Mouse (Mus musculus) cerebellum, postnatal 25 days (tissue): ENCODE results near the gene Ugt1a8.
"Not testable (repeated sequence)": the region's sequence is repeated elsewhere in the genome, so short reads cannot be mapped to it uniquely, and the experiment has no call there.

Experiments used
- DNase-seq, 2 experiments: peaks; one replicate each; pipeline ENCODE4 v3.0.0; 2021; ENCODE audit warnings: mixed read lengths in 2 of 2

Gene Ugt1a8

DNA sequence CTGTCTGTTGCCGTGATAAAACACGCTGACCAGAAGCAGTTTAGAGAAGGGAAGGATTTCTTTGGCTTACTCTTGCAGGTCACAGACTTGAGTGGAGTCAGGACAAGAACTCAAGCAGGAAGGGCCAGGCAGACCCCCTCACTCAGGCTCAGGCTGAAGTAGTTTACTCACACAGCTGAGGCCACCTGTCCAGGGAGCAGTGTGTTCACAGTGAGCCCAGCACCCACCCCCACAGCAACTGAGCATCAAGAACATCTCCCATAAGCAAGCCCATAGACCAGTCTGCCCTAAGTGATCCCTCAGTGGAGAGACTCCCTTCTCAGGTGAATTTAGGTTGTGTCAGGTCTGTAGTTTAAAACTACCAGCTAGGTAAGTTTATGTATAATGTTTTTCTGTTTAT is 22.0 kb downstream of the Ugt1a8 start:
- DNase-seq: not testable (repeated sequence)

DNA sequence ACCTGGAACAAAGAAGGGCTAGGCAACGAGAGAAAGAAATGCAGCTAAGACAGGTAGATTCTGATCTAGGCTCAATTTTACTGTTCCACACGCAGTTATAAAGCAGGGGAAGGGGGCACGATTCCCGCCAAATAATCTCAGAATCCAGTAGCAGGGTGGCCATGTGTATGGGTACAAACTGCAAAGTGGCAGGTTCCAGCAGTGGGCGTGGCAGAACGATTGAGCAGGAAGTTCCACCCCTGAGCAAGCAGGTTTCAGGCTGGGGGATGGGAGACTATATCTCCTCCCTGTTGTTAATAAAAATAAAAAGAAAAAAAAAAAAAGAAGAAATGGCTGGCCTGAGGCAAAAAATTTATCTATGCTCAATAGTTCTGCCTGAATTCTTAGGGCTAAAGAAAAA is 25.2 kb downstream of the Ugt1a8 start:
- DNase-seq: not testable (repeated sequence)

DNA sequence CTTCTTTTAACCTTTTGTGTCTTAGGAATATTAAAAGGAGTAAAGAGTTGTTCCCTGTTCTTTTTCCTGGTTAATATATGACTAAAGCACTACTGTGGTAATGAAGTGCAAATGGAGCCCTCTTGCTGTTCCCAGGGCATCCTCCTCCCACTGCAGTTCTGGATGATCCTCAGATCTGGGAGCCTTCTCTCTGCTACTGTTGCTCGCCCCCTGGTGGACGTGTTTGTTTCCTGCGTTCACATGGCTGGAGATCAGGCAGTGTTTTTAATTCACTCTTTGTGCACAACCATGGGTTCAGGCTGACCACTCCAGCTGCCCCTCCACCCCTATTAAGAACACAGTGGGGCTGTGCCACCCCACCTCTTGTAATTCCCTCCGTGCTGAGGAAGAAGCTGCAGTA is 32.9 kb downstream of the Ugt1a8 start:
- DNase-seq: not testable (repeated sequence)

DNA sequence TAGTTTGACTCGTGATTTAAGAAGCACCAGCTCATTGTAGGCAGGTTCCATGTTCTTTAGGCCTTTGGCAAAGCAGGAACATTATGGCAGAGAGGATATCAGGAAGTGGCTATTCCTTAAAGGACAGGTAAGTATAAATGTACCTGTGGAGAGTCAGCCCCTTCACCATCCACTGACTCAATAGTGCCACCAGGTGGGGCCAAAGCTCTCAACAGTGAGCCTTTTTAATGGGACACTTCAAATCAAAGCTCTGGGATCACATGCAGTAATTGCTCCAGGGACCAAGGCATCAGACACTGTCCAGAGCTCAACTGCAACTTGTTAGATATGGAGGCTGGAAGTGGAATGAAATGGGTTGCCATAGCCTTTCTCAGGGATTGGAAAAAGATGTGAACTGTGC is 33.9 kb downstream of the Ugt1a8 start:
- DNase-seq: peak in 1 of 2 experiments; percentile 15

DNA sequence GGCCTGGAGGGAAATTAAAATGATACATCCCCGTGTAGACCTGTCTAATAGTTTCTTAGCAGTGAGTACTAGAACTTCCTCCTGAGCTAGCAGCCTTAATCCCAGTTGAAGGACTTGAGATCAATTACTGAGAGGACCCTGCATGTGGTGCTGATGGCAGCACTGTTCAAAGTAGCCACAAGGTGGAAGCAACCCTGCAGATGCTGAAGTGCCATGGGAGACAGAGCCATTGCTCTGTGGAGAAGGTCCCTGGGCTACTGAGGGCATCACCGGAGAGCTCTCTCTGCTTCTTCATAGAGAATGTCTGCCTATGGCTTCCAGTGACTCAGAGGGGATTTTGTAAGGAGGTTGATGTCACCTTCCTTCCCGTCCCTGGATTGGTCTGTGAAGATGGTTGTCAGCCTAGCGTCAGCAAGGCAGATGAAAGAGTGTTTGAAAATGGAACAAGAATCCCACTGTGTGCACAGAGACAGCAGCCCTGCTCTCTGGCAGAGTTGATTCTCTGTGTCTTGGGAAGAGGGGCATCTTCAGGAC is 38.3 kb downstream of the Ugt1a8 start:
- DNase-seq: not testable (repeated sequence)

DNA sequence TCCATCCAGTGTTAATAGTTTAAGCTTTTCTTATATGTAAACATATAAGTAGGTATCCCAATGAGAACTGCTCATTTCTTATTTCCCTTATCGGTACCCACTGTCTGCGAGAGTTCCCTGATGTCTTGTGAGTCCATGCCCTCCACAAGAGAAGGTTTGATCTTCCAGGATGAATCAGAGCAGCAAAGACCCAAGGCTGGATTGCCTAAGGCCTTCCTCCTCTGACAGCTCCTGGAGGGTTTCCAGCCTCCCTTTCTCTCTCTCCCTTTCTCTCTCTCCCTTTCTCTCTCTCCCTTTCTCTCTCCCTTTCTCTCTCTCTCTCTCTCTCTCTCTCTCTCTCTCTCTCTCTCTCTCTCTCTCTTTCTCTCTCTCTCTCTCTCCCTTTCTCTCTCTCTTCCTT is 41.5 kb downstream of the Ugt1a8 start:
- DNase-seq: not testable (repeated sequence)

DNA sequence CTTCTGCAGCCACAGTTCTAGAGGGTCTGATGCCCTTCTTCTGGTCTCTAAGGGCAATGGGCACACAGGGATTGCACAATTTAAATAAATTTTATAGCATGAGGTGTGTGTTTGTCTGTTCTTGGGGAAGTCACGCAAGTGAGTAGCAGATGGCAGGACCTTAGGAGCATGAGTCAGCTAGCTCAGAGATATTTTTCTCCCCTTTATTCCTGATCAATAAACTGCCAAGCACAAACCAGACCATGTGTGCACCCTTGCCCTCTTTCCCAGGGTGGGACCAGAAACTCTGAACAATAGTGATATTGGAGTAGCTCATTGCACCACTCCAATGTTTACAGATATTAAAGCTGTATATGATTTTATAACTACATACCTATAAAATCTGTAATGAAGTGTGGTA is 42.6 kb downstream of the Ugt1a8 start:
- not testable (repeated sequence) for DNase-seq

DNA sequence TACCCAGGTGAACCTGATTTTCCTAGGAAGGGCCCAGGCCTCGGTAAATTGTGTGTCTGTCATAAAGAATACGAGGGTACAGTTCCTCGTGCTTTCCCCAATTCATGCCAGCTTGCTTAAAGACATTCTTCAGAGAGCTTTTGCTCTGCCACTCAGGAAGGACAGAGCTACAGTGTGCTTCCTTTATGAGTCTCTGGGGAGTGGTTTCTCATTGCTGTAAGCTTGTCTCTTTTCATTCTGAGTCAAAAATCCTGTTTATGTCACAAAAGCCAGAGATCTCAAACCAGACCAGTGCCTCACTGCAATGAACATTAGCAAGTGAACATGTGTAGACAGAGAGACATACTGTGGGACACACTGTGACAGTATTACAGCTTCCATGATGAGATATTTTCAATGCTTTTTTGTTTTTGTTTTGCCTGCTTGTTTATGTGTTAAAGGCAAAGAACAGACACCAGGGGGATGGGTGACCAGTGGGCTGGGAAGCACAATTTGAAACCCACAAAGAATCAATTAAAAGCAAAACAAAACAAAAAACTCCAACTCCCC is 46.4 kb downstream of the Ugt1a8 start:
- DNase-seq: no peak

DNA sequence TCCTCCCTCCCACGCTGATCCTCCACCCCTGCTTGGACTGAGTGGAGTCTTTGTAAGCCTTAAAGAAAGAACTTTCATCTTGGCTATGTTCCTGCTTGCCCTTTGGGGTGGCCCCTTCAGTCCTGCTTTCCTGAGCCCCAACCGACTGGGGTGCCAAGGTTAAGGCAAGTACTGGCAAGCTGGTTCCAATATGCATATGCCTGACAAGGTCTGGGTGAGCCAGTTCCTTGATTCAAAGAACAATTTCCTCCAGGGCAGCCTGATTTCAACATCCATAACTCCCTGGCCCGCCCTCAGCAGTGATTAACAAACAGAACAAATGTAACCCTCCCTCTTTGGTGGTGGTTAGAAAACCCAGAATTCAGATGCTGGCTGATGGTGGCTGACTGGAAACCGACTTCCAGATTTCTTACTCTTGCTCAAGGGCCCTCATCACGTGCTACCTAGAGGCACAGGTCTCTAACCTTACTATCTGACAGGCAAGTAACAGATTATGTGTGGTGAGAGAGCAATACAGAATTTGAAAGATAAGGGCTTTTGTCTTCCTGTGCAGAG is 46.9 kb downstream of the Ugt1a8 start, which contains the start of gene Ugt1a6a:
Ugt1a6a (plus strand) TSS at position 353 of the 555 bp plus-strand sequence.
- DNase-seq: not testable (repeated sequence)

DNA sequence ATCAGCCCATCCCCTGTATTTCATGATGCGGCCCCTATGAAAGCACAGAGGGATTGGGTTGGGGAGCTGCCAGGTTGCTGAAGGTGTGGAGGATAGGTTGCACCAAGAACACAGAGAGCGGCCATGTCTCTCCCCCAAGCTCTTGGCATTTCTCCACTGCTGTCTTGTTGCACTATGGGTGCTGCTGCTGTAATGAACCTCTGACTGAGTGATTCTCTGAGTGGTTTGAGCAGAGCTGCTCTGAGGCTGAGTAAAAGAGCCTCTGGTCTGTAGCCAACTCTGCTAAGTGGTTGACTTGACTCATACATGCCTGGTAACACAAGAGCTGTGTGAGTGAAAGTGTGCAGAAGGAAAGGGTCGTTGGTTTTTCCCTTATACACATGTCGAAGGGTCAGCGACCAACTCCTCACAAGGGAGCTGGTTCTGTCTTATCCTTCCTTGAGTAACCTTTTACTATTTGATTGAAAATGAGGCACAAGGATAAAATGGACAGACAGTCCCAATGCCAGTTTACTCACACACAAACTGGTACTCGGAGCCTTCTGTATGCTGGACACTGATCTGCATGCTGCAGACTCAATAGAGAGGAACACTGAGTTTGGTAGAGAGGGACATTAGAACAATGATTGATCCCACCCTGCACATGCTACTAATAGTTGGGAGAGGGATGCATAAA is 47.8 kb downstream of the Ugt1a8 start:
- DNase-seq: not testable (repeated sequence)

DNA sequence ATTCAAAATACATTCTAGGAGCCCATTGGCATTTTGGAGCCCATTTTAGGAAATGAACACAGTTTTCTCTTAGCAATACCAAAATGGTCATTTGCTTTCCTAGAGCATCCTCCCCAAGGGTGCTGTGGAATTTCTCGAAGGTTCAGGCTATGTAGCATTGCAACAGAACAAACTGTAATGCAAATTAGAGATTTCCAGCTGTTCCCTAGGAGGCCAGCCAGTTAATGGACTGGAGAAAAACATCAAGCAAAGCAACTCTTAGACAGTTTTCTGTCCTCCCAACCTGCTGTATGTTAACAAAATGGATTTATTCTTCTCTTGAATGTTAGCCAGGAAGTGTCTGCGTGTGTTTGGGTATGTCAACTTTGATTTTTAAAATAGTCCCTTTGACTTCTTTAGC is 49.0 kb downstream of the Ugt1a8 start:
- DNase-seq: no peak

DNA sequence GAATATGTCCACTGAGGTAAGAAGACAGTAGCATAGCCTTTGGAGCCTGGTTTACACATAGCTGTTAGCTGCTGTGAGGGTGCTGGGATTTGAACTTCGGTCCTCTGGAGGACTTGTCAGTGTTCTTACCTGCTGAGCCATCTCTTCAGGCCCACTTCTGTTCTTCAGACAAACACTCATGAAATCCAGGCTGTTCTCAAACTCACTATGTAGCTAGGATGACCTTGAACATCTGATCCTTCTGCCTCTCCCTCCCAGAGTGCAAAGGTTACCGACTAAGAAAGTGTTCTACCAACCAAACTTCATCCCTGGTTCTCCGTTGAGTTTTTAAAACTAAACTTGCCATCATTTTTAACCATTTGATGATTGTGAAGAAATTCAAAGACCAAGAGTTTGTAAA is 49.7 kb downstream of the Ugt1a8 start:
- no peak for DNase-seq

DNA sequence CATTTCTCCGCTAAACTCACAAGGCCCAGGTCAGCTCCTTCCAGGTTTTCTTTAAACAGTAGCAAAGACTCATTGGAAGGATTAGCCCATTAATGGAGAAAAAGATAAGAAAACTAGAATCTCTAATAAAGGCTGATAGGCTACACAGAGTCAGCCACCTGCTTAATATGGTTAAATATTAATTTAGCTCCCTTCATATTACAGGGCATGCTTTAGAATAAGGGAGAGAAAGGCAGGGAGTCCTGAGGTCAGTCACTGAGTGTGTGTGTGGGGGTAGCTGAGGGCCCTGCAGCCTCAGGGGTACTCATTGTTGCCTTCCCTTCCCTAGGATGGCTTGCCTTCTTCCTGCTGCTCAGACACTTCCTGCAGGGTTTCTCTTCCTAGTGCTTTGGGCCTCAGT is 50.5 kb downstream of the Ugt1a8 start:
- DNase-seq: no peak

DNA sequence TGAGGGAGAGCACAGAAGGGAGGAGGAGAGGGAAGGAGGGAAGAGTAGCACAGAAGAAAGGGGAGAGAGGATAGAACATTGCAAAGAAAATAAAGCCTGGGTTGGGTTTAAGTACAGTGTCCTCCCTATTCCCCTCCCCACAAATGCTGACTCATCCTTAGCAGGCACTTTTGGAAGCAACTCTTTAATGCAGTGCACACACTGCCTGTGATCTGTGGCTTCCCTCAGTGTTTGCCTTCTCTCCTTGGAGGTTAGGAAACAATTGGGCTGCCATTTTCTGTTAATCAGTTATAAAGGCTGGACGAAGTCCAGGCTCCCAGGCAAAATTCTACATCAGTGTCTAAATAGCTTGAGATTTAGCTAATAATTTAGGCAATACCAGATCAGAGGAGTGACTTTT is 52.9 kb downstream of the Ugt1a8 start:
- not testable (repeated sequence) for DNase-seq

DNA sequence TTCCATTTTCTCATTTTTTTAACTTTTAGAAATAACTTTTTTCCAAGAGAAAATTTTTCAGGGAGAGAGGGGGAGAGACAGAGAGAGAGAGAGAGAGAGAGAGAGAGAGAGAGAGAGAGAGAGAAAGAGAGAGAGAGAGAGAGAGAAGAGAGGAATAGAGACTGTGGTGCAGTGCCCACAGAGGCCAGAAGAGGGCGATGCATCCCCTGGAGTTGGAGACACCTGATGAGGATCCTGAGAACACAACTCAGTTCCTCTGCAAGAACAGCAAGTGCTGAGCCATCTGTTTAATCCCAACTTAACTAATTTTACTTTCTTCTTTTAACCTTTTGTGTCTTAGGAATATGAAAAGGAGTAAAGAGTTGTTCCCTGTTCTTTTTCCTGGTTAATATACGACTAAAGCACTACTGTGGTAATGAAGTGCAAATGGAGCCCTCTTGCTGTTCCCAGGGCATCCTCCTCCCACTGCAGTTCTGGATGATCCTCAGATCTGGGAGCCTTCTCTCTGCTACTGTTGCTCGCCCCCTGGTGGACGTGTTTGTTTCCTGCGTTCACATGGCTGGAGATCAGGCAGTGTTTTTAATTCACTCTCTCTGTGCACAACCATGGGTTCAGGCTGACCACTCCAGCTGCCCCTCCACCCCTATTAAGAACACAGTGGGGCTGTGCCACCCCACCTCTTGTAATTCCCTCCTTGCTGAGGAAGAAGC is 56.5 kb downstream of the Ugt1a8 start:
- peak; percentile 53 to 75 for DNase-seq

DNA sequence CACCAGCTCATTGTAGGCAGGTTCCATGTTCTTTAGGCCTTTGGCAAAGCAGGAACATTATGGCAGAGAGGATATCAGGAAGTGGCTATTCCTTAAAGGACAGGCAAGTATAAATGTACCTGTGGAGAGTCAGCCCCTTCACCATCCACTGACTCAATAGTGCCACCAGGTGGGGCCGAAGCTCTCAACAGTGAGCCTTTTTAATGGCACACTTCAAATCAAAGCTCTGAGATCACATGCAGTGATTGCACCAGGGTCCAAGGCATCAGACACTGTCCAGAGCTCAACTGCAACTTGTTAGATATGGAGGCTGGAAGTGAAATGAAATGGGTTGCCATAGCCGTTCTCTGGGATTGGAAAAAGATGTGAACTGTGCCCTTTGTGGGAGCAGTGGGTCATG is 57.7 kb downstream of the Ugt1a8 start:
- DNase-seq: peak in 1 of 2 experiments; percentile 22

DNA sequence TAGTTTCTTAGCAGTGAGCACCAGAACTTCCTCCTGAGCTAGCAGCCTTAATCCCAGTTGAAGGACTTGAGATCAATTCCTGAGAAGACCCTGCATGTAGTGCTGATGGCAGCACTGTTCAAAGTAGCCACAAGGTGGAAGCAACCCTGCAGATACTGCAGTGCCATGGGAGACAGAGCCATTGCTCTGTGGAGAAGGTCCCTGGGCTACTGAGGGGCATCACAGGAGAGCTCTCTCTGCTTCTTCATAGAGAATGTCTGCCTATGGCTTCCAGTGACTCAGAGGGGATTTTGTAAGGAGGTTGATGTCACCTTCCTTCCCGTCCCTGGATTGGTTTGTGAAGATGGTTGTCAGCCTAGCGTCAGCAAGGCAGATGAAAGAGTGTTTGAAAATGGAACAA is 62.5 kb downstream of the Ugt1a8 start:
- peak in 1 of 2 experiments; percentile 26 for DNase-seq

DNA sequence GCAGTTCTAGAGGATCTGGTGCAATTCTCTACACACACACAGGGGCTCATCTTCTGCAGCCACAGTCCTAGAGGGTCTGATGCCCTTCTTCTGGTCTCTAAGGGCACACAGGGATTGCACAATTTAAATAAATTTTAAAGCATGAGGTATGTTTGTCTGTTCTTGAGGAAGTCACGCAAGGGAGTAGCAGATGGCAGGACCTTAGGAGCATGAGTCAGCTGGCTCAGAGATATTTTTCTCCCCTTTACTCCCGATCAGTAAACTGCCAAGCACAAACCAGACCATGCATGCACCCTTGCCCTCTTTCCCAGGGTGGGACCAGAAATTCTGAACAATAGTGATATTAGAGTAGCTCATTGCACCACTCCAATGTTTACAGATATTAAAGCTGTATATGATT is 70.8 kb downstream of the Ugt1a8 start:
- peak; percentile 35 to 37 for DNase-seq

DNA sequence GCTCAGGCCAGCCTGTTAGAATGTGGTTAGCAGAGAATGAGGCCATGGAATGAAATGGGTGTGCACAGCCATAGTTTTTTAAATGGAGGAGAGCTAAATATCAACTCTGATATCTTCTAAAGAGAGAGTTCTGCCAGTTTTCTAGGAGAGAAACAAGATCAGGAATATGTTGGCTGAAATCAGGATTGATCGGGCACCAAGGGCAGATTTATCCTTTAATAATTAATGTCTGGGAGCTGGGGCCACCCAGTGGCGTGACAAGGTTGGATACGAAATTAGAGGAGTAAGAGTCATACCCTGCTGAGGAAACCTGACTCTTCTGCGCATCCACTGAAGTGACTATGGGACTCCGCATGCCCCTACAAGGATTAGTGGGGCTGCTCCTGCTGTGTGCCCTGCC is 78.1 kb downstream of the Ugt1a8 start, which contains the start of gene Ugt1a5:
Ugt1a5 (plus strand) TSS at position 302 of the 400 bp plus-strand sequence.
- no peak for DNase-seq

DNA sequence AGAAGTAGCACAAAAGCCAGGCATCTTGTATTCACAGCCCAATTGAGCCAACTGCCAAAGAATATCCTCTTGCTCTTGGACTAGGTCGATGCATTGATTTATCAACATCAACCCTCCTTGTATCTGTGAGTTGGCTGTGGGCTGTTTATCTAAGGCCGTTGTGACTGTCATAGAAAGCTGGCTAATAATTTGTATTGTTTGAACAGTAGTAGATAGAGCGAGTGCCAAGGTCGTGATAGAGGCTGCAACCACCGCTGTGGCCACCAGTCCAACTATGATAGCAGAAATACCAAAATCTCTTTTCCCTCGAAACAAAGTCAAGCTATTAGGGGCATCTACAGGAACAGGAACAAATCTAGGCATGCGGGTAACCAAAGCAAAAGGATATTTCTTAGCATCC is 84.6 kb downstream of the Ugt1a8 start:
- not testable (repeated sequence) for DNase-seq

DNA sequence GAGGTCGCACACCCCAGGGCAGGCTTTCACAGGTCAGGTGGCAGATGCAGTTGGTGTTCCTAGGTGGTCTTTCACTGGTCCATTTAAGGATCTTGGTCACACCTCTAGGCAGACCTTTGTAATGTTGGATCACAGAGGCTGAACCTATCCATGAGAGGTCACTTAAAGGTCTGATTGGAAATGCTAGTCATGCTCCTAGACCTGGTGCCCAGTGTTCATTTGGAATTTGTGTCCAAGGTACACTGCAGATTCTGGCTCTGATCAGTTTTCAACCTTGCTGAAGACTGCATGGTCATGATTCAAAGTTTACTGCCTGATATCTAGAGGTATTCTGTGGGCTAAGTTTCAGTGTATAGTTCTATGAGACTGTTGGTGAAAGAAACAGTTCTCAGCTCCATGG is 92.0 kb downstream of the Ugt1a8 start:
- no peak for DNase-seq

DNA sequence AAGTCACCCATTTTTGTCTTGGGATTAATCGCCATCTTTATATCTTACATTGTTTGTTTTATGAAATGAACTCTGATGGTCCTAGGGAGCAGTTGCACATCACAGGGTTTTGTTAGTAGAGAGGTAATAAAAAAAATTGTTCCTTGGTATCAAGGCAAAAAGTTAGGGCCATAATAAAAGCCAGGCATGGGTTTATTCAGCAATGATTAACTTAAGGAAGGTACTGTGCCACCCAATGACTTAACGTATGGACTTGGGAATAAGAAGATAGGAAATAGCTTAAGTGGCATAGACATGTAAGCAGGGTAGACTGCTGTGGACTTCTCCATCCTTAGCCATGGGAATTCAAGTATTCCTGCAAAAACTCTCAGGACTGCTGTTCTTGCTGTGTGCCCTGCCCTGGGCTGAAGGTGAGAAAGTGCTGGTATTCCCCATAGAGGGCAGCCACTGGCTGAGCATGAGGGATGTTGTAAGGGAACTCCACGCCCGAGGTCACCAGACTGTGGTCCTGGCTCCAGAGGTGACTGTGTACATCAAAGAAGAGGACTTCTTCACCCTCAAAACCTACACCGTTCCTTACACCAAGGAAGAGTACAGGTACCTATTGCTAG is 98.8 kb downstream of the Ugt1a8 start:
- no peak for DNase-seq

DNA sequence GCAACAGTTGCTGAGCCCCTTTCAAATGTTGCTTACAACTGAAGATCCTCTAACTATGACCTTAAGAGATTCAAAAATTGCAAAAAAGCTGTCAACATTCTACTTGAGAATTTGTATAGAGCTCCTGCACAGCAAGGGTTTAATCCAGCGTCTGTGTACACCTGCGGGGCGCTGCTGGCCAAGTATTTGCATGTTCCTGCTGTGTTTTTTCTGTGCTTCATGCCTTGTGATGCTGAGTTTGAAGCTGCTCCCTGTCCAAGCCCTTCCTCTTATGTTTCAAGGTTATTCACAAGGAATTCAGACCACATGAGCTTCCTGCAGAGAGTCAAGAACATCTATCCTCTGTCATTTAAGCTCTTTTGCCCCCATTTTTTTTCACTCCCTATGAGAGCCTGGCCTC is 104.5 kb downstream of the Ugt1a8 start:
- DNase-seq: no peak
